Mouse (Mus musculus) ovary, postnatal 10 days (tissue): ENCODE results near the gene A630095E13Rik.
"Not testable (repeated sequence)": the region's sequence is repeated elsewhere in the genome, so short reads cannot be mapped to it uniquely, and the experiment has no call there.

Source experiments
- DNase-seq: peaks from one replicate; pipeline ENCODE4 v3.0.0; 2022; ENCODE audit warnings: low spot score

A630095E13Rik gene

GRCm38 (mm10) chr9:36643276-36643675 lies at the start of gene A630095E13Rik:
TSS of gene A630095E13Rik (minus strand) at chr9:36643376.
- DNase-seq = not testable (repeated sequence)

- DNase-seq = no peak
Measured at GRCm38 (mm10) chr9:36692920-36693319, 49.7 kb upstream of the A630095E13Rik start, which contains the start of gene Acrv1. TSS of gene Acrv1 (plus strand) at chr9:36693220.

- DNase-seq = no peak
Measured at GRCm38 (mm10) chr9:36687329-36687728, 44.2 kb upstream of the A630095E13Rik start.

GRCm38 (mm10) chr9:36681424-36681823 lies 38.2 kb upstream of the A630095E13Rik start:
- no peak for DNase-seq
